Mouse (Mus musculus) hindbrain, postnatal 0 days (tissue): ENCODE results near the gene Acta2. TPM values are rescaled to one million over a fixed set of nuclear protein-coding genes. Genes with fewer than 3 reads are reported as not detected.

Experiments used
- ATAC-seq: fragments of 200-750 bp; cut with Nextera tagmentation; 2 replicates; pipeline ENCODE4 v1.8.0; 2017; ENCODE audit warnings: mild to moderate bottlenecking, moderate TSS enrichment, moderate library complexity
- DNase-seq: peaks from one replicate; pipeline ENCODE4 v3.0.0-alpha.2; 2015; ENCODE audit warnings: low spot score
- H3K27ac ChIP-seq: fragments of 300-500 bp; sonication (generic); 2 replicates; pipeline ENCODE4 v1.5.1; 2014; ENCODE audit warnings: mild to moderate bottlenecking
- H3K27me3 ChIP-seq: fragments of 300-500 bp; sonication (generic); 2 replicates; pipeline ENCODE4 v1.6.1; 2014; ENCODE audit warnings: low read length, mixed read lengths; ENCODE audit not compliant: insufficient read depth
- H3K36me3 ChIP-seq: fragments of 300-500 bp; sonication (generic); 2 replicates; pipeline ENCODE4 v1.6.1; 2014; ENCODE audit warnings: low read length, mixed read lengths; ENCODE audit not compliant: insufficient read depth
- H3K4me1 ChIP-seq: fragments of 300-500 bp; sonication (generic); 2 replicates; pipeline ENCODE4 v1.6.1; 2014; ENCODE audit warnings: antibody characterized with exemption, low read length, mixed read lengths; ENCODE audit not compliant: insufficient read depth
- H3K4me2 ChIP-seq: fragments of 300-500 bp; sonication (generic); 2 replicates; pipeline ENCODE4 v1.6.1; 2014; ENCODE audit warnings: low read depth, mild to moderate bottlenecking, low read length, moderate library complexity, mixed read lengths
- H3K4me3 ChIP-seq: fragments of 300-500 bp; sonication (generic); 2 replicates; pipeline ENCODE4 v1.5.1; 2014; ENCODE audit warnings: low read length
- H3K9ac ChIP-seq: fragments of 300-500 bp; sonication (generic); replicated peaks from 2 replicates; pipeline ENCODE4 v1.6.1; 2014; ENCODE audit warnings: mild to moderate bottlenecking, low read length, moderate library complexity, mixed read lengths
- H3K9me3 ChIP-seq: fragments of 300-500 bp; sonication (generic); 2 replicates; pipeline ENCODE4 v1.6.1; 2016; ENCODE audit warnings: low read length, mixed read lengths
- CTCF ChIP-seq: IDR thresholded peaks from 2 replicates; pipeline ENCODE4 v1.5.1; 2016; ENCODE audit warnings: antibody characterized with exemption, control low read depth, low read depth
- WGBS: fragments of 180-500 bp; shearing (Covaris S2); extraction: QIAGEN DNeasy Blood & Tissue Kit; methylation state at CpG from one replicate; pipeline ENCODE4 v1.1.7; 2014; 5-methylcytosine and 5-hydroxymethylcytosine counted together
- polyA plus RNA-seq: library from polyadenylated mRNA; unstranded; fragments of >200 nt; fragmentation: Nextera tagmentation; extraction: Ambion mirVana; gene quantifications from 2 replicates; pipeline ENCODE4 v1.2.1, GENCODE M21; 2015
- total RNA-seq: library from RNA; depleted of rRNA; stranded (reverse); fragments of >200 nt; gene quantifications from 2 replicates; pipeline ENCODE4 v1.2.3, GENCODE M21; 2014

Gene Acta2
- total and polyA plus RNA-seq, 2 experiments from 2014 or later = 8.1 to 13.1 TPM

GRCm38 (mm10) chr19:34292701-34293100, 37.3 kb upstream of the Acta2 start:
- no peak overlapping the region for H3K4me2 ChIP-seq
- no peaks in the 10 kb centered on the region for H3K4me1 ChIP-seq
- no peak overlapping the region for H3K4me3 ChIP-seq
- H3K9me3 ChIP-seq = no peaks in the 10 kb centered on the region
- no peak overlapping the region for H3K27ac ChIP-seq
- H3K9ac ChIP-seq = no peak overlapping the region
- no peaks in the 10 kb centered on the region for H3K27me3 ChIP-seq
- ATAC-seq (no peak), DNase-seq (no peak)
- 76% methylated on average over 2 of the region's 2 CpGs for WGBS
- no peaks in the 10 kb centered on the region for H3K36me3 ChIP-seq
- no peak for TF ChIP-seq CTCF

GRCm38 (mm10) chr19:34291956-34292355, 36.6 kb upstream of the Acta2 start:
- no peak for TF ChIP-seq CTCF
- no peak for ATAC-seq
- Histone ChIP-seq H3K36me3 (no peaks in the 10 kb centered on the region), H3K9me3 (no peaks in the 10 kb centered on the region), H3K4me1 (no peaks in the 10 kb centered on the region), H3K4me3 (no peak overlapping the region), H3K4me2 (no peak overlapping the region), H3K27me3 (no peaks in the 10 kb centered on the region), H3K9ac (no peak overlapping the region), H3K27ac (no peak overlapping the region)
- no peak for DNase-seq
- WGBS = 87% methylated on average over 5 of the region's 5 CpGs

GRCm38 (mm10) chr19:34291379-34291778, 36.0 kb upstream of the Acta2 start:
- no peak for TF ChIP-seq CTCF
- ATAC-seq (no peak), DNase-seq (no peak)
- H3K27ac ChIP-seq = no peak overlapping the region
- H3K4me3 ChIP-seq = peak overlapping the region; percentile 41
- H3K27me3 ChIP-seq = no peaks in the 10 kb centered on the region
- H3K9ac ChIP-seq = no peak overlapping the region
- no peaks in the 10 kb centered on the region for H3K4me1 ChIP-seq
- no peaks in the 10 kb centered on the region for H3K36me3 ChIP-seq
- H3K9me3 ChIP-seq = no peaks in the 10 kb centered on the region
- peak overlapping the region; percentile 96 for H3K4me2 ChIP-seq
- WGBS = 64% methylated on average over 8 of the region's 8 CpGs

GRCm38 (mm10) chr19:34290872-34291341, 35.5 kb upstream of the Acta2 start:
- 12% methylated on average over 15 of the region's 15 CpGs for WGBS
- H3K4me1 ChIP-seq = no peaks in the 10 kb centered on the region
- no peak overlapping the region for H3K27ac ChIP-seq
- H3K9me3 ChIP-seq = no peaks in the 10 kb centered on the region
- no peaks in the 10 kb centered on the region for H3K36me3 ChIP-seq
- ATAC-seq (no peak; the same call in 1 of the 2 replicates), DNase-seq (no peak)
- peak overlapping the region; percentile 41 for H3K9ac ChIP-seq
- peak overlapping the region; percentile 96 for H3K4me2 ChIP-seq
- H3K27me3 ChIP-seq = no peaks in the 10 kb centered on the region
- H3K4me3 ChIP-seq = peak overlapping the region; percentile 41
- no peak for TF ChIP-seq CTCF

- no peak within 1 kb of the TSS for H3K27ac ChIP-seq
- H3K9ac ChIP-seq = peak within 1 kb of the TSS; percentile 41
- TF ChIP-seq CTCF = no peak
- no peaks in the 10 kb centered on the region for H3K4me1 ChIP-seq
- H3K4me3 ChIP-seq = peak within 1 kb of the TSS; percentile 41
- no peaks in the 10 kb centered on the region for H3K9me3 ChIP-seq
- 3% methylated on average over 19 of the region's 19 CpGs for WGBS
- peak; percentile 59 for DNase-seq
- no peaks in the 10 kb centered on the region for H3K36me3 ChIP-seq
- H3K27me3 ChIP-seq = no peaks in the 10 kb centered on the region
- peak; percentile 91 for ATAC-seq
- peak within 1 kb of the TSS; percentile 96 for H3K4me2 ChIP-seq
Measured at GRCm38 (mm10) chr19:34289948-34290789, 34.8 kb upstream of the Acta2 start, which contains the start of gene Fas. Gene Fas (plus strand): TSS chr19:34290666.

- DNase-seq = no peak
- Histone ChIP-seq H3K9me3 (no peaks in the 10 kb centered on the region), H3K9ac (no peak overlapping the region), H3K36me3 (no peaks in the 10 kb centered on the region), H3K4me3 (no peak overlapping the region), H3K27me3 (no peaks in the 10 kb centered on the region), H3K4me1 (no peaks in the 10 kb centered on the region), H3K27ac (no peak overlapping the region), H3K4me2 (no peak overlapping the region)
- no peak for ATAC-seq
- WGBS = 96% methylated on average over 1 of the region's 1 CpGs
- no peak for TF ChIP-seq CTCF
Measured at GRCm38 (mm10) chr19:34288696-34289095, 33.3 kb upstream of the Acta2 start.
